Mouse (Mus musculus) CD4-positive, CD25-positive, alpha-beta regulatory T cell, adult 2 months (primary cell): Measurements from ENCODE around the gene Gpr1.
A peak's percentile ranks its signal among the peaks of the same experiment; 100 is the strongest.
"Not testable (repeated sequence)": the region's sequence is repeated elsewhere in the genome, so short reads cannot be mapped to it uniquely, and the experiment has no call there.

Experiments
- DNase-seq: peaks from one replicate; pipeline ENCODE4 v3.0.0-alpha.2; 2012; ENCODE audit warnings: low read depth, low spot score

Gene Gpr1

GRCm38 (mm10) chr1:63181019-63181418 lies 33.3 kb downstream of the Gpr1 start:
- DNase-seq: peak; percentile 98

- not testable (repeated sequence) for DNase-seq
Observed at GRCm38 (mm10) chr1:63180575-63180974, 33.8 kb downstream of the Gpr1 start.

DNA sequence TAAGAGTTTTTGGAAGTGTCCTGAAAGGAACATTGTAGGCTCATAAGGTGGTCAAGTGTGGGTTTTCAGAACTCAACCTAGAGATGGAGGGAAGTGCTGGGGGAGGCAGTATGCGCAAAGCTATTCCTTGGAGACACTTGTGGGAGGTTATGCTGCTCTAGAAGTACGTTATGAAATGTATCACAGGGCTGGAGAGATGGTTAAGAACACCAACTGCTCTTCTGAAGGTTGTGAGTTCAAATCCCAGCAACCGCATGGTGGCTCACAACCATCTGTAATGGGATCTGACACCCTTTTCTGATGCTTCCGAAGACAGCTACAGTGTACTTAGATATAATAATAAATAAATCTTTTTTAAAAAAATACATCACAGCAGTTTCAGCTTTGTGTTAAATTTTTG lies 34.2 kb downstream of the Gpr1 start:
- DNase-seq: no peak

DNA sequence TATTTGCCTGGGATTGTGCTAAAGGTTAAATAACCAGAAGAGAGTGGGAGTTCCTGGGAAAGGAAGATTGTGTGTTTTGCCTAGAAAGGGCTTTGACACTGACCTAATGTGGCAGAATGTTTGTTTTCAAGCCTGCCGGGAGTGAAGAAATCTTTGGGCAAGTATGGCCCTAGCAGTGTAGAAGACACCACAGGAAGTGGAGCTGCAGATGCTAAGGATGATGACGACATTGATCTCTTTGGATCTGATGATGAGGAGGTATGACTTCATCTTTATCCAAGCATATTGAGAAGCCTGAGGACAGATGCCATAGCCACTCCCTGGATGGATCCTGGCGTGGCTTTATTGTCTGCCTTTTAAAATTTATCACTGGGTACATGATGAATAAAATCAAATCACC lies 36.0 kb downstream of the Gpr1 start:
- no peak for DNase-seq

DNA sequence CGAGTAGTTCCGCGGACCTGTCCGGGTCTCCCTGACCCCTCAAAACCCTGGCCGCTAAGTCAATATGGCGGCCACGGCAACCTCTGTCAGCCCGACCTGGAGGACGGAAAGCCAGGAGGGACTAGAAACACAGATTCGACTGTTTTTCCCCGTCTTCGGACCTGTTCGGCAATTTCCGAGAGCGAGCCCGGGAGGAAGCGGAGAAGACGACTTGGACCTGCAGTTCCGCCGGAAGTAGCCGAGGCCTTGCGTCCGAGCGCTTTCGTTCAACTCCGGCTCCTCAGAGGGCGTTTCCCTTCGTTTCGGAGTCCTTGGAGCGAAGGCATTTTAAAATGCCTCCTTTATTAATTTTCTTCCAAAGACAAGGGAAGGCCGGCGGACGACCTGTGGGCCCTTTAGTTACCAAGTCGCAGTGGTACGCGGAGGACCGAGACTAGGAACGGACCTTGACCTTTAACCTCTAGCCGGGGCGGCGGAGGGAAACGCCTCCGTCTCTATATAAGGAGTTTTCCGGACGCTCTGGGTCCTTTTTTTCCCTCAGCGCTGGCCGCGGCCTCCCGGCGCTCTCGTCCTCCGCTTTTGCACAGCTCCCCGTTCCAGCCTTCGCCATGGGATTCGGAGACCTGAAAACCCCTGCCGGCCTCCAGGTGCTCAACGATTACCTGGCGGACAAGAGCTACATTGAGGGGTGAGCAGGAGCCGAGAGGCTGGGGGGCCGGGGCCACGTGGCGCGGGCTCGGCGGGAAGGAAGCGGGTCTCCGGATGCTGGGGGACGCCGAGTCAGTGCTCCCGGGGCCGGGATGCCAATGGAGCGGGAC lies 37.5 kb downstream of the Gpr1 start, which contains the start of the genes Eef1b2 and Ndufs1:
Eef1b2 (plus strand) TSS at position 222 of the 818 bp plus-strand sequence.
Ndufs1 (minus strand) TSS at position 230 of the 818 bp plus-strand sequence.
- DNase-seq: peak; percentile 98

GRCm38 (mm10) chr1:63176259-63176603 lies 38.1 kb downstream of the Gpr1 start:
- no peak for DNase-seq

DNA sequence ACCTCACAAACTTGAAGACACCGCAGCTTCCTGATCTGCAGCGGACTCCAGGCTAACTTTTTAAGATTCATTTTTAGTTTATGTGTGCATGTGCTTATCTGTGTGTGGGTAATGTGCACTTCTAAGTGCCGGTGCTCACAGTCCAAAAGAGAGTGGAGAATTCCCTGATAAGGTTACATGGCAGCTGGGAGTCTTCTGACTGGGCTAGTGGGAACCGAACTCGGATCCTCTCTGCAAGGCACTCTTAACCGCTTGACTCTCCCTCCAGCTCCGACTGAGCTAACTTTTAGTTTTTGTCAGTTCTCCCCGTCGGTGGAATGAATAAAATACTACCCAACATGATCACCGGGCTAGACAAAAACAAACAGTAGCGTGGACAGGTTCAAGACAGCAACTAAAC lies 38.5 kb downstream of the Gpr1 start:
- no peak for DNase-seq

DNA sequence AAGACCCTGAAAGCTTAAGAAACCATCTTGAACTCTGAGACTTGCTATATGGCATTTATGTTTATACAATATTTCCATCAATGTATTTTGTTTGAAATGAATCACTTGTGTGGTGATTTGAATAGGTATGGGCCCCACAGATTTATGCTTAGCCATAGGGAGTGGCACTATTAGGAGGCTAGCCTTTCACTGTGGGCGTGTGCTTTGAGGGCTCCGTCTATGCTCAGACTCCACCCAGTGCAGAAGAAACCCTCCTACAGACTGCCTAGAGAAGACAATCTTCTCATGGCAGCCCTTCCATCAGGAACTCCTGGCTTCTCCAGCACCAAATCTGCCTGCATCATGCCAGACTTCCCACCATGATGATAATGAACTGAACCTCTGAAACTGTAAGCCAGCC lies 45.7 kb downstream of the Gpr1 start:
- no peak for DNase-seq

DNA sequence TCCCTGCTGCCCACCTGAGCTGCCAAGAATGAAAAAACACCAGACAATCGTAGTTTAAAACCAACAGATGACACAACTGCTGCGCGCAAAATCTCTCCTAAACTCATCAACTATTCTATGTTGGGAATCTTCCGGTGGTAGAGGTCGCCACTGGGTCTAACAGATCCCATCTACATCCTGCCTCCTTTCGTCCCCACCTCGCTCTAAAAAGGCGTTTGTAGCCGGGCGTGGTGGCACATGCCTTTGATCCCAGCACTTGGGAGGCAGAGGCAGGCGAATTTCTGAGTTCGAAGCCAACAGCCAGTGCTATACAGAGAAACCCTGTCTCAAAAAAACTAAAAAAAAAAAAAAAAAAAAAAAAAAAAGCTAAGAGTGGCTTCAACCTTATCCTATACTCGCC lies 74.1 kb downstream of the Gpr1 start:
- DNase-seq: no peak

DNA sequence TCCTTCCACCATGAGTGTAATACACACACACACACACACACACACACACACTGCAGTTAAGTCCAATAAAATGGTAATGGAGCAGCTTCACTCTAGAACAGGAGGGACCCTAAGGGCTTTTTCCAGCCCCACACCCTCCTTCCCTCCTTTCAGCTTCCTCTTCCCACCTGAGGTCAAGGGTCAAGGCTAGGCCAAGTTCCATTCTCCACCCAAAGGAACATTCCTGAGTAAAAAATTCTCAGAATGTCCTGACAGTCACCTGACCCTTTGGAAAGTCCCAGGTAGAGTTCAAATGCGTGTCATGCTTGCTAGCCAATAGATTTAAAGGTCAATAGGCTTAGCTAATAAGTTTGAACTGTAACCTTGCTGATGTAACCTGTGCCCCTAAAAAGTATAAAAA lies 75.8 kb downstream of the Gpr1 start:
- not testable (repeated sequence) for DNase-seq

DNA sequence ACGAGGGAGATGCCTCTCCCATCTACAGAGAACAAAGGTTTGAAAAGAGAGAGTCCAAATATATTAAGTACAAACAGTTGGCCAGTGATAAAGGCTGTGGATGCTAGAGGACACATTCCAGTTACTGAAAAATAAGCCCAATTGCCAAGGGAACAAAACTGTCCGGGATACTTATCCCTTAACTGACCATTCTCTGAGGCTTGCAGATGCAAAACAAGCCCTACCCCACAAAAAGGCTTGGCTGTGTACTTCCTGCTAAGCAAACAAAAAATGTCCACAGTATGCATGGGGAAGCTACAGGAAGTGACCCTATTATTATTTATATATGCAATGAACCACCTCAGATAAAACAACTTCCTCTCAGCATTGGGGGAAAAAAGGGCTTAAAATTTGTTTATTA lies 76.4 kb downstream of the Gpr1 start:
- DNase-seq: no peak

DNA sequence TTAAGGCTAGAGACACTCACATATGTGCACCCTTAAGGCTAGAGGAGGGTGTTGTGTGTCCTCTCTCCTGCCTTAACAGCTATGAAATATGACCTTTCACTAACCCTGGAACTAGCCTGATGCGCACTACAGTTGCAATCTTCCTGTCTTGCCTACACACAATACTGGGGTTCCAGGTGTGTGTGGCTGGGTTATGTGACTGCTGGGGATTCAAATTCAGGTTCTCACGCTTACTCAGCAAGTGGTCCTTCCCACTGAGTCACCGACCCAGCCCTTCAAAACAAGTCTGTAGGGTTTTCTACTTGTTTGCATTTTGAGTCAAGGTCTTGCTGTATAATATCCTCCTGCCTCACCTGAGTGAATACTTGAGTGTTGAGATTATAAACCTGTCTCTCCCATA lies 79.8 kb downstream of the Gpr1 start:
- no peak for DNase-seq
